Mouse (Mus musculus): ENCODE results near the gene Gpr156. TPM values are rescaled to one million over a fixed set of nuclear protein-coding genes. Genes with fewer than 3 reads are reported as not detected.

The Gpr156 gene
- polyA plus RNA-seq, 1 experiment from 2014 or later, result 5.1 TPM

- H3K4me1 ChIP-seq (ENCODE audit: control insufficient read depth, insufficient read depth, low read length), result no peaks in the 10 kb centered on the region
- H3K27me3 ChIP-seq (ENCODE audit: control insufficient read depth, insufficient read depth, low read depth, low read length), result no peaks in the 10 kb centered on the region
- no peak overlapping the region for H3K9ac ChIP-seq (ENCODE audit: low read depth, low read length)
- WGBS, result 50% methylated on average over 11 of the region's 11 CpGs
- no peak for ATAC-seq
- H3K9me3 ChIP-seq (replicated peaks; ENCODE audit: control insufficient read depth, low read length, poor library complexity, severe bottlenecking), result no peaks in the 10 kb centered on the region
- H3K27ac ChIP-seq (ENCODE audit: low read length), result no peak overlapping the region
- H3K4me3 ChIP-seq (ENCODE audit: low read depth, low read length), result no peak overlapping the region
- no peaks in the 10 kb centered on the region for H3K36me3 ChIP-seq (ENCODE audit: control insufficient read depth, insufficient read depth, low read length)
- no peak overlapping the region for H3K4me2 ChIP-seq (ENCODE audit: low read length)
These were observed 15.0 kb upstream of the Gpr156 start for GRCm38 (mm10) chr16:37901318-37901717.

- no peak for ATAC-seq
- Histone ChIP-seq H3K27me3 (ENCODE audit: control insufficient read depth, insufficient read depth, low read depth, low read length) (no peaks in the 10 kb centered on the region), H3K27ac (ENCODE audit: low read length) (no peak overlapping the region), H3K9me3 (replicated peaks; ENCODE audit: control insufficient read depth, low read length, poor library complexity, severe bottlenecking) (no peaks in the 10 kb centered on the region), H3K4me2 (ENCODE audit: low read length) (no peak overlapping the region), H3K4me3 (ENCODE audit: low read depth, low read length) (no peak overlapping the region), H3K9ac (ENCODE audit: low read depth, low read length) (no peak overlapping the region), H3K4me1 (ENCODE audit: control insufficient read depth, insufficient read depth, low read length) (no peaks in the 10 kb centered on the region), H3K36me3 (ENCODE audit: control insufficient read depth, insufficient read depth, low read length) (no peaks in the 10 kb centered on the region)
- WGBS, result 89% methylated on average over 3 of the region's 3 CpGs
These were observed 9.8 kb upstream of the Gpr156 start for GRCm38 (mm10) chr16:37906456-37906855.

GRCm38 (mm10) chr16:37911086-37911485, 5.2 kb upstream of the Gpr156 start:
- Histone ChIP-seq H3K9me3 (replicated peaks; ENCODE audit: control insufficient read depth, low read length, poor library complexity, severe bottlenecking) (no peaks in the 10 kb centered on the region), H3K27ac (ENCODE audit: low read length) (no peak overlapping the region), H3K4me2 (ENCODE audit: low read length) (no peak overlapping the region), H3K4me1 (ENCODE audit: control insufficient read depth, insufficient read depth, low read length) (no peaks in the 10 kb centered on the region), H3K4me3 (ENCODE audit: low read depth, low read length) (no peak overlapping the region), H3K36me3 (ENCODE audit: control insufficient read depth, insufficient read depth, low read length) (no peaks in the 10 kb centered on the region), H3K9ac (ENCODE audit: low read depth, low read length) (no peak overlapping the region), H3K27me3 (ENCODE audit: control insufficient read depth, insufficient read depth, low read depth, low read length) (no peaks in the 10 kb centered on the region)
- ATAC-seq, result no peak
- WGBS, result 77% methylated on average over 1 of the region's 1 CpGs

GRCm38 (mm10) chr16:37916818-37917201, 514 bp downstream of the Gpr156 start:
- Histone ChIP-seq H3K9ac (ENCODE audit: low read depth, low read length) (no peak overlapping the region), H3K27ac (ENCODE audit: low read length) (no peak overlapping the region)
- WGBS, result 14% methylated on average over 7 of the region's 7 CpGs

GRCm38 (mm10) chr16:37919000-37919399, 2.7 kb downstream of the Gpr156 start:
- Histone ChIP-seq H3K4me1 (ENCODE audit: control insufficient read depth, insufficient read depth, low read length) (peaks cover 12% of the 10 kb centered on the region), H3K9me3 (replicated peaks; ENCODE audit: control insufficient read depth, low read length, poor library complexity, severe bottlenecking) (no peaks in the 10 kb centered on the region), H3K4me3 (ENCODE audit: low read depth, low read length) (no peak overlapping the region), H3K36me3 (ENCODE audit: control insufficient read depth, insufficient read depth, low read length) (no peaks in the 10 kb centered on the region), H3K4me2 (ENCODE audit: low read length) (no peak overlapping the region), H3K27ac (ENCODE audit: low read length) (no peak overlapping the region), H3K9ac (ENCODE audit: low read depth, low read length) (no peak overlapping the region), H3K27me3 (ENCODE audit: control insufficient read depth, insufficient read depth, low read depth, low read length) (no peaks in the 10 kb centered on the region)
- no peak for ATAC-seq
- WGBS, result 89% methylated on average over 6 of the region's 6 CpGs

More at GRCm38 (mm10) chr16:37916818-37917201, 514 bp downstream of the Gpr156 start:
- no peak for ATAC-seq
- H3K9me3 ChIP-seq (replicated peaks; ENCODE audit: control insufficient read depth, low read length, poor library complexity, severe bottlenecking), result no peaks in the 10 kb centered on the region
- no peaks in the 10 kb centered on the region for H3K27me3 ChIP-seq (ENCODE audit: control insufficient read depth, insufficient read depth, low read depth, low read length)
- peaks cover 12% of the 10 kb centered on the region for H3K4me1 ChIP-seq (ENCODE audit: control insufficient read depth, insufficient read depth, low read length)
- H3K4me2 ChIP-seq (ENCODE audit: low read length), result peak overlapping the region; percentile 92
- H3K36me3 ChIP-seq (ENCODE audit: control insufficient read depth, insufficient read depth, low read length), result no peaks in the 10 kb centered on the region
- H3K4me3 ChIP-seq (ENCODE audit: low read depth, low read length), result peak overlapping the region; percentile 70

GRCm38 (mm10) chr16:37920842-37921409, 4.6 kb downstream of the Gpr156 start:
- H3K4me2 ChIP-seq (ENCODE audit: low read length), result no peak overlapping the region
- ATAC-seq, result peak; percentile 83
- H3K27me3 ChIP-seq (ENCODE audit: control insufficient read depth, insufficient read depth, low read depth, low read length), result no peaks in the 10 kb centered on the region
- no peak overlapping the region for H3K4me3 ChIP-seq (ENCODE audit: low read depth, low read length)
- no peaks in the 10 kb centered on the region for H3K9me3 ChIP-seq (replicated peaks; ENCODE audit: control insufficient read depth, low read length, poor library complexity, severe bottlenecking)
- peaks cover 15% of the 10 kb centered on the region for H3K4me1 ChIP-seq (ENCODE audit: control insufficient read depth, insufficient read depth, low read length)
- peak overlapping the region; percentile 67; the same call in 1 of the 2 replicates for H3K27ac ChIP-seq (ENCODE audit: low read length)
- no peaks in the 10 kb centered on the region for H3K36me3 ChIP-seq (ENCODE audit: control insufficient read depth, insufficient read depth, low read length)
- H3K9ac ChIP-seq (ENCODE audit: low read depth, low read length), result no peak overlapping the region
- WGBS, result 22% methylated on average over 8 of the region's 8 CpGs

GRCm38 (mm10) chr16:37926087-37926486, 9.8 kb downstream of the Gpr156 start:
- Histone ChIP-seq H3K4me1 (ENCODE audit: control insufficient read depth, insufficient read depth, low read length) (peaks cover 24% of the 10 kb centered on the region), H3K27me3 (ENCODE audit: control insufficient read depth, insufficient read depth, low read depth, low read length) (no peaks in the 10 kb centered on the region), H3K4me2 (ENCODE audit: low read length) (peak overlapping the region; percentile 27; the same call in 1 of the 2 replicates), H3K9me3 (replicated peaks; ENCODE audit: control insufficient read depth, low read length, poor library complexity, severe bottlenecking) (no peaks in the 10 kb centered on the region), H3K4me3 (ENCODE audit: low read depth, low read length) (no peak overlapping the region), H3K9ac (ENCODE audit: low read depth, low read length) (0 out of 2 replicates have a peak overlapping the region, but pooled peaks have one; percentile 38), H3K36me3 (ENCODE audit: control insufficient read depth, insufficient read depth, low read length) (no peaks in the 10 kb centered on the region), H3K27ac (ENCODE audit: low read length) (peak overlapping the region; percentile 47; the same call in 1 of the 2 replicates)
- peak; percentile 73; the same call in 1 of the 2 replicates for ATAC-seq
- WGBS, result 7% methylated on average over 7 of the region's 7 CpGs

GRCm38 (mm10) chr16:37927117-37927516, 10.8 kb downstream of the Gpr156 start:
- WGBS, result 11% methylated on average over 4 of the region's 4 CpGs
- H3K9ac ChIP-seq (ENCODE audit: low read depth, low read length), result no peak overlapping the region
- H3K4me1 ChIP-seq (ENCODE audit: control insufficient read depth, insufficient read depth, low read length), result peaks cover 24% of the 10 kb centered on the region
- H3K9me3 ChIP-seq (replicated peaks; ENCODE audit: control insufficient read depth, low read length, poor library complexity, severe bottlenecking), result no peaks in the 10 kb centered on the region
- no peak overlapping the region for H3K4me2 ChIP-seq (ENCODE audit: low read length)
- H3K27me3 ChIP-seq (ENCODE audit: control insufficient read depth, insufficient read depth, low read depth, low read length), result no peaks in the 10 kb centered on the region
- ATAC-seq, result 0 out of 2 replicates have a peak, but pooled peaks have one; percentile 37
- no peak overlapping the region for H3K4me3 ChIP-seq (ENCODE audit: low read depth, low read length)
- peak overlapping the region; percentile 71 for H3K27ac ChIP-seq (ENCODE audit: low read length)
- H3K36me3 ChIP-seq (ENCODE audit: control insufficient read depth, insufficient read depth, low read length), result no peaks in the 10 kb centered on the region

- H3K4me1 ChIP-seq (ENCODE audit: control insufficient read depth, insufficient read depth, low read length), result peaks cover 24% of the 10 kb centered on the region
- 44% methylated on average over 2 of the region's 2 CpGs for WGBS
- no peak overlapping the region for H3K4me2 ChIP-seq (ENCODE audit: low read length)
- H3K9ac ChIP-seq (ENCODE audit: low read depth, low read length), result no peak overlapping the region
- no peak overlapping the region for H3K4me3 ChIP-seq (ENCODE audit: low read depth, low read length)
- ATAC-seq, result no peak
- no peaks in the 10 kb centered on the region for H3K9me3 ChIP-seq (replicated peaks; ENCODE audit: control insufficient read depth, low read length, poor library complexity, severe bottlenecking)
- H3K27ac ChIP-seq (ENCODE audit: low read length), result no peak overlapping the region
- H3K36me3 ChIP-seq (ENCODE audit: control insufficient read depth, insufficient read depth, low read length), result no peaks in the 10 kb centered on the region
- no peaks in the 10 kb centered on the region for H3K27me3 ChIP-seq (ENCODE audit: control insufficient read depth, insufficient read depth, low read depth, low read length)
These were observed 12.7 kb downstream of the Gpr156 start for GRCm38 (mm10) chr16:37929006-37929405.
